Mouse (Mus musculus): ENCODE measurements around the gene Poldip3. TPM values are rescaled to one million over a fixed set of nuclear protein-coding genes. Genes with fewer than 3 reads are reported as not detected.
A peak's percentile ranks its signal among the peaks of the same experiment; 100 is the strongest.

Gene Poldip3
- polyA plus RNA-seq, 1 experiment from 2014 or later, result 89.4 TPM

DNA sequence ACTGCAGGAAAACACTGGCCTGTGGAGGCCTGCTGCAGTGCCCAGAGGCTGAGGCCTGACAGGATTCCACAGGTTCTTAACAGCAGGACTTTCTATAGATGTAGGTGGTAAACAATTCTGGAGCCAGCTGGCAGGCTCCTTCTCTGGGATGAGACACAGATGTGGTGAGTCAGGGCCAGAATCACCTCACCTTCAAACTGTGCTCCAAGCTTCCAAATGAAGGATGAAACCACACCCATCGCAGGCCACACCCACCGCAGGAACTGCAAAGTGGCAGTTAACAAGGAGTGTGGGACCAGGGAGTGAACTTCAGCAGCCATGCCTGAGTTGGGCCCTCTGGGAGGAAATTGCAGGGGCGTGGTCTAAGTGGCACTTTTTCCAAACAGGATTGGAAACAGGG is 58.3 kb downstream of the Poldip3 start:
- Histone ChIP-seq H3K27ac (ENCODE audit: low read depth, low read length) (no peak overlapping the region), H3K4me2 (no peak overlapping the region), H3K4me3 (ENCODE audit: low read depth, low read length) (no peak overlapping the region), H3K9me3 (replicated peaks; ENCODE audit: control insufficient read depth, low read length) (no peaks in the 10 kb centered on the region), H3K27me3 (ENCODE audit: control insufficient read depth, insufficient read depth, low read length) (peaks cover 15% of the 10 kb centered on the region), H3K36me3 (ENCODE audit: control insufficient read depth, insufficient read depth, low read length) (no peaks in the 10 kb centered on the region), H3K4me1 (ENCODE audit: control insufficient read depth, insufficient read depth, low read length) (peaks cover 6% of the 10 kb centered on the region; the same call in 1 of the 2 replicates), H3K9ac (ENCODE audit: low read depth, low read length) (no peak overlapping the region)
- WGBS (ENCODE audit: insufficient replicate concordance), result 36% methylated on average over 3 of the region's 3 CpGs
- ATAC-seq (replicated peaks; ENCODE audit: insufficient number of reproducible peaks, low FRiP score, low TSS enrichment), result no peak

- H3K9me3 ChIP-seq (replicated peaks; ENCODE audit: control insufficient read depth, low read length), result no peaks in the 10 kb centered on the region
- H3K27me3 ChIP-seq (ENCODE audit: control insufficient read depth, insufficient read depth, low read length), result peaks cover 15% of the 10 kb centered on the region
- H3K9ac ChIP-seq (ENCODE audit: low read depth, low read length), result 0 out of 2 replicates have a peak within 1 kb of the TSS, but pooled peaks have one; percentile 3
- H3K36me3 ChIP-seq (ENCODE audit: control insufficient read depth, insufficient read depth, low read length), result no peaks in the 10 kb centered on the region
- 0 out of 2 replicates have a peak within 1 kb of the TSS, but pooled peaks have one; percentile 10 for H3K4me3 ChIP-seq (ENCODE audit: low read depth, low read length)
- peaks cover 9% of the 10 kb centered on the region; the same call in 1 of the 2 replicates for H3K4me1 ChIP-seq (ENCODE audit: control insufficient read depth, insufficient read depth, low read length)
- WGBS (ENCODE audit: insufficient replicate concordance), result 16% methylated on average over 7 of the region's 7 CpGs
- no peak within 1 kb of the TSS for H3K27ac ChIP-seq (ENCODE audit: low read depth, low read length)
- ATAC-seq (replicated peaks; ENCODE audit: insufficient number of reproducible peaks, low FRiP score, low TSS enrichment), result no peak
- peak within 1 kb of the TSS; percentile 51 for H3K4me2 ChIP-seq
Measured at GRCm38 (mm10) chr15:83089429-83089605, 59.9 kb downstream of the Poldip3 start, which contains the start of gene Serhl. Gene Serhl, plus strand, starts transcription at chr15:83089506.

- Histone ChIP-seq H3K4me3 (ENCODE audit: low read depth, low read length) (0 out of 2 replicates have a peak overlapping the region, but pooled peaks have one; percentile 10), H3K9ac (ENCODE audit: low read depth, low read length) (0 out of 2 replicates have a peak overlapping the region, but pooled peaks have one; percentile 3), H3K27ac (ENCODE audit: low read depth, low read length) (no peak overlapping the region), H3K4me1 (ENCODE audit: control insufficient read depth, insufficient read depth, low read length) (peaks cover 9% of the 10 kb centered on the region; the same call in 1 of the 2 replicates), H3K36me3 (ENCODE audit: control insufficient read depth, insufficient read depth, low read length) (no peaks in the 10 kb centered on the region), H3K4me2 (peak overlapping the region; percentile 51), H3K9me3 (replicated peaks; ENCODE audit: control insufficient read depth, low read length) (no peaks in the 10 kb centered on the region), H3K27me3 (ENCODE audit: control insufficient read depth, insufficient read depth, low read length) (peaks cover 15% of the 10 kb centered on the region)
- no peak for ATAC-seq (replicated peaks; ENCODE audit: insufficient number of reproducible peaks, low FRiP score, low TSS enrichment)
- 4% methylated on average over 26 of the region's 27 CpGs for WGBS (ENCODE audit: insufficient replicate concordance)
Measured at GRCm38 (mm10) chr15:83088495-83089428, 60.4 kb downstream of the Poldip3 start.

- Histone ChIP-seq H3K4me2 (no peak overlapping the region), H3K36me3 (ENCODE audit: control insufficient read depth, insufficient read depth, low read length) (no peaks in the 10 kb centered on the region), H3K4me3 (ENCODE audit: low read depth, low read length) (no peak overlapping the region), H3K9ac (ENCODE audit: low read depth, low read length) (no peak overlapping the region), H3K27me3 (ENCODE audit: control insufficient read depth, insufficient read depth, low read length) (peaks cover 15% of the 10 kb centered on the region), H3K9me3 (replicated peaks; ENCODE audit: control insufficient read depth, low read length) (no peaks in the 10 kb centered on the region), H3K27ac (ENCODE audit: low read depth, low read length) (no peak overlapping the region), H3K4me1 (ENCODE audit: control insufficient read depth, insufficient read depth, low read length) (peaks cover 9% of the 10 kb centered on the region; the same call in 1 of the 2 replicates)
- 46% methylated on average over 13 of the region's 13 CpGs for WGBS (ENCODE audit: insufficient replicate concordance)
- ATAC-seq (replicated peaks; ENCODE audit: insufficient number of reproducible peaks, low FRiP score, low TSS enrichment), result no peak
Measured at GRCm38 (mm10) chr15:83086636-83087328, 62.4 kb downstream of the Poldip3 start.

DNA sequence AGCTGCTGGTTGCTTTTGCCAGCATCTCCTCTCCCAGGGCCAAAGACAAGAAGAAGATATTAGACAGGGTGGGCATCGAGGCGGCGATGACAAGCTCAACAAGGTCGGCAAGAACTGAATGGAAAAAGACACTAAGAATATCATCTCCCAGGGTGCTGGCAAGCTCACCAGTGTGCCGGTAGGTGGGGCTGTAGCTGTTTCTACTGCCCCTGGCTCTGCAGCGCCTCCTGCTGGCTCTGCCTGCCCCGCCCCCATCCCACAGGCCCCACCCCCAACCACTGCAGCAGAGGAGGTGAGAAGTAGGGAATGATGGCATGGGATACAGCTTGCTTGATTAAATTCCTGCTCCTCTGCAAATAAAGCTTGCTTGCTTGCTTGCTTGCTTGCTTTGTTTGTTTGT is 63.3 kb downstream of the Poldip3 start:
- WGBS (ENCODE audit: insufficient replicate concordance), result 16% methylated on average over 7 of the region's 7 CpGs
- no peak for ATAC-seq (replicated peaks; ENCODE audit: insufficient number of reproducible peaks, low FRiP score, low TSS enrichment)

DNA sequence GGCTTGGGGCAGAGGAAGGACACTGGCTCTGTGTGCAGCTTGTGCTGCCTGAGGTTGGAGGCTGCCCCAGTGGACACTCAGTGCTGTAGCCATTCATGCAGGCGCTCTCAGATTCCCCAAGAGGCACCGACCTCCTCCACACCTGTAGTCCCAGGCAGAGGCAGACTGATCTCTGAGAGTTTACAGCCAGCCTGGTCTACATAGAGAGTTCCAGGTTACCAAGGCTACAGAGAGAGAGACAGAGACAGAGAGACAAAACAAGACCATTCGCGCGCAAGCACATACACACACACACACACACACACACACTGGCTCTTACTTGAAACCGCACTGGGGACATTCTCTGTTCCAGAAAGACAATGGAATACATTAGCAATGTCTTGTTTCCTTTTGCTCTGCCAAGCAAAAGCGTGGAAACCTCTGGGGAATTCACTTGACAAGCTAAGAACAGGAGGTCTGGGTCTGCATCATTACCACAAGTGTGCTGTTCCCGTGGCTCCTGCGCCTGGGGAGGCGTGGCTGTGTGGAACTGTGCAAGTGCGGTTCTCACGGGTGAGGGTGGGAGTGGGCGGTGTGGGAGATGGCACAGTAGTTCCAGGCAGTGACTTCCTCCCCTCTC is 65.1 kb downstream of the Poldip3 start:
- Histone ChIP-seq H3K9me3 (replicated peaks; ENCODE audit: control insufficient read depth, low read length) (no peaks in the 10 kb centered on the region), H3K27me3 (ENCODE audit: control insufficient read depth, insufficient read depth, low read length) (peaks cover 6% of the 10 kb centered on the region), H3K4me1 (ENCODE audit: control insufficient read depth, insufficient read depth, low read length) (peaks cover 7% of the 10 kb centered on the region; the same call in 1 of the 2 replicates), H3K36me3 (ENCODE audit: control insufficient read depth, insufficient read depth, low read length) (no peaks in the 10 kb centered on the region), H3K4me2 (no peak overlapping the region; the same call in 1 of the 2 replicates), H3K27ac (ENCODE audit: low read depth, low read length) (no peak overlapping the region), H3K9ac (ENCODE audit: low read depth, low read length) (no peak overlapping the region), H3K4me3 (ENCODE audit: low read depth, low read length) (no peak overlapping the region)
- ATAC-seq (replicated peaks; ENCODE audit: insufficient number of reproducible peaks, low FRiP score, low TSS enrichment), result no peak
- WGBS (ENCODE audit: insufficient replicate concordance), result 70% methylated on average over 13 of the region's 13 CpGs

More for the DNA sequence above, 63.3 kb downstream of the Poldip3 start:
- Histone ChIP-seq H3K9ac (ENCODE audit: low read depth, low read length) (no peak overlapping the region), H3K4me1 (ENCODE audit: control insufficient read depth, insufficient read depth, low read length) (peaks cover 9% of the 10 kb centered on the region; the same call in 1 of the 2 replicates), H3K9me3 (replicated peaks; ENCODE audit: control insufficient read depth, low read length) (no peaks in the 10 kb centered on the region), H3K27ac (ENCODE audit: low read depth, low read length) (no peak overlapping the region), H3K4me3 (ENCODE audit: low read depth, low read length) (no peak overlapping the region), H3K36me3 (ENCODE audit: control insufficient read depth, insufficient read depth, low read length) (no peaks in the 10 kb centered on the region), H3K4me2 (no peak overlapping the region), H3K27me3 (ENCODE audit: control insufficient read depth, insufficient read depth, low read length) (peaks cover 15% of the 10 kb centered on the region)

- no peak for ATAC-seq (replicated peaks; ENCODE audit: insufficient number of reproducible peaks, low FRiP score, low TSS enrichment)
- WGBS (ENCODE audit: insufficient replicate concordance), result 66% methylated on average over 5 of the region's 5 CpGs
Measured at GRCm38 (mm10) chr15:83083530-83083929, 65.7 kb downstream of the Poldip3 start.

More at GRCm38 (mm10) chr15:83083530-83083929, 65.7 kb downstream of the Poldip3 start:
- Histone ChIP-seq H3K4me1 (ENCODE audit: control insufficient read depth, insufficient read depth, low read length) (peaks cover 3% of the 10 kb centered on the region; the same call in 1 of the 2 replicates), H3K9me3 (replicated peaks; ENCODE audit: control insufficient read depth, low read length) (no peaks in the 10 kb centered on the region), H3K36me3 (ENCODE audit: control insufficient read depth, insufficient read depth, low read length) (no peaks in the 10 kb centered on the region), H3K4me2 (no peak overlapping the region), H3K27me3 (ENCODE audit: control insufficient read depth, insufficient read depth, low read length) (peaks cover 3% of the 10 kb centered on the region; the same call in 1 of the 2 replicates), H3K4me3 (ENCODE audit: low read depth, low read length) (no peak overlapping the region), H3K9ac (ENCODE audit: low read depth, low read length) (no peak overlapping the region), H3K27ac (ENCODE audit: low read depth, low read length) (no peak overlapping the region)

All from heart, embryonic 11.5 days (tissue).